Mouse (Mus musculus) heart, postnatal 0 days (tissue): ENCODE measurements around the gene Glyctk.

Source experiments
- CTCF ChIP-seq: IDR thresholded peaks from 2 replicates; pipeline ENCODE4 v1.5.1; 2016; ENCODE audit warnings: antibody characterized with exemption, control low read depth, low read depth
- EP300 ChIP-seq: IDR thresholded peaks from 2 replicates; pipeline ENCODE4 v1.6.1; 2016; ENCODE audit warnings: antibody characterized with exemption, low read depth

DNA sequence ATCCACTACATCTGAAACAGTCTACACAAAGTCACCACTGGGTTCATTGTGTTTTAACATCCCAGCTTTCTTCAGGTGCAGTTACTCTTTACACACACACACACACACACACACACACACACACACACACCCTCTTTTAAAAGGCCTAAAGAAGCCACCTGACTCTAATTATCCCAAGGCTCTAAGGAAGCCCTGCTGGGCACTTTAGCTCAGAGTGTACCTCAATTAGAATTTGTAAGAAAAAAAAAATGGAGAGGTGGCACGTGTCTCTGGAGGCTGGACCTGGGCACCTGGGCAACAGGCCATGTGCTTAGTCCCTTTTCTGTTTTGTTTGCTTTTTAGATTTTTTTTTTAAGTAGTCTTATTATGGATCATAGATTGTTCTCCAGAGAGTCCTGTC lies 9.8 kb upstream of the Glyctk start:
- no peak for TF ChIP-seq CTCF
- TF ChIP-seq EP300 = no peak
